In genomic region chr8:60890520-60890874, GRCm38 (mm10) we compare ENCODE assay signal across 8 mouse cellular contexts. TPM values are rescaled to one million over a fixed set of nuclear protein-coding genes. Genes with fewer than 3 reads are reported as not detected.
DNase-seq lines count a peak whose midpoint lies in the region; ATAC-seq and TF ChIP-seq lines count a peak whose summit lies in the region.

No protein-coding gene starts in this region.

- H3K4me3 ChIP-seq in erythroblast, embryonic 14.5 days (replicated peaks) = peak overlapping the region; percentile 88
- peak overlapping the region; percentile 96 for H3K4me3 ChIP-seq in spleen, adult 2 months (ENCODE audit: extremely low read depth, insufficient read depth, insufficient read length)
- peak overlapping the region; percentile 89 for H3K4me3 ChIP-seq in limb, embryonic 15.5 days
- H3K4me3 ChIP-seq in stomach, embryonic 16.5 days (replicated peaks; ENCODE audit: low read length) = peak overlapping the region; percentile 89

- WGBS in spleen, adult 2 months = under 1% methylated on average over 19 of the region's 23 CpGs
- under 1% methylated on average over 21 of the region's 23 CpGs for WGBS in limb, embryonic 15.5 days
- under 1% methylated on average over 23 of the region's 23 CpGs for WGBS in stomach, embryonic 16.5 days

- TF ChIP-seq CTCF in spleen, adult 2 months (IDR thresholded peaks at IDR 0.05; ENCODE audit: extremely low read depth, insufficient read depth, insufficient read length, insufficient replicate concordance) = no peak

- peaks cover 5% of the 10 kb centered on the region; the same call in 1 of the 2 replicates for H3K9me3 ChIP-seq in erythroblast, embryonic 14.5 days (ENCODE audit: control insufficient read depth, low read length)
- no peaks in the 10 kb centered on the region for H3K9me3 ChIP-seq in limb, embryonic 15.5 days
- H3K9me3 ChIP-seq in stomach, embryonic 16.5 days (replicated peaks; ENCODE audit: control insufficient read depth, low read length) = no peaks in the 10 kb centered on the region

- H3K27ac ChIP-seq in spleen, adult 2 months (ENCODE audit: insufficient read depth, low read length) = peak overlapping the region; percentile 36; the same call in 1 of the 2 replicates
- peak overlapping the region; percentile 72; the same call in 1 of the 2 replicates for H3K27ac ChIP-seq in limb, embryonic 15.5 days
- no peak overlapping the region for H3K27ac ChIP-seq in stomach, embryonic 16.5 days (ENCODE audit: low read length)

- peaks cover 43% of the 10 kb centered on the region for H3K36me3 ChIP-seq in erythroblast, embryonic 14.5 days (ENCODE audit: control insufficient read depth)
- peaks cover 3% of the 10 kb centered on the region for H3K36me3 ChIP-seq in spleen, adult 2 months (ENCODE audit: control insufficient read depth, insufficient read depth, low read length)
- H3K36me3 ChIP-seq in limb, embryonic 15.5 days = peaks cover 5% of the 10 kb centered on the region; the same call in 1 of the 2 replicates
- H3K36me3 ChIP-seq in stomach, embryonic 16.5 days (ENCODE audit: control insufficient read depth, insufficient read depth, low read length) = 0 out of 2 replicates have a peak, but pooled peaks cover 4% of the 10 kb centered on the region

- no peak for ATAC-seq in erythroblast, adult 5-6 weeks (replicated peaks; ENCODE audit: low FRiP score, poor library complexity, severe bottlenecking)
- ATAC-seq in limb, embryonic 15.5 days (ENCODE audit: insufficient number of reproducible peaks, low FRiP score, low TSS enrichment, low read depth) = no peak
- ATAC-seq in stomach, embryonic 16.5 days (ENCODE audit: insufficient read depth, low FRiP score) = no peak

- H3K27me3 ChIP-seq in erythroblast, embryonic 14.5 days (ENCODE audit: control insufficient read depth) = no peaks in the 10 kb centered on the region
- no peaks in the 10 kb centered on the region for H3K27me3 ChIP-seq in spleen, adult 2 months (ENCODE audit: control insufficient read depth, insufficient read depth, low read length)
- no peaks in the 10 kb centered on the region for H3K27me3 ChIP-seq in limb, embryonic 15.5 days
- H3K27me3 ChIP-seq in stomach, embryonic 16.5 days (ENCODE audit: control insufficient read depth, insufficient read depth, low read length) = no peaks in the 10 kb centered on the region

- peak overlapping the region; percentile 66 for H3K4me2 ChIP-seq in limb, embryonic 15.5 days
- peak overlapping the region; percentile 90 for H3K4me2 ChIP-seq in stomach, embryonic 16.5 days (ENCODE audit: low read depth, low read length)

- no peak for TF ChIP-seq POLR2A in spleen, adult 2 months (IDR thresholded peaks at IDR 0.05; ENCODE audit: low read depth, low read length)

- H3K9ac ChIP-seq in limb, embryonic 15.5 days = peak overlapping the region; percentile 74
- H3K9ac ChIP-seq in stomach, embryonic 16.5 days (ENCODE audit: low read length) = peak overlapping the region; percentile 88

- peaks cover 50% of the 10 kb centered on the region for H3K4me1 ChIP-seq in erythroblast, embryonic 14.5 days (ENCODE audit: control insufficient read depth)
- peaks cover 11% of the 10 kb centered on the region; the same call in 1 of the 2 replicates for H3K4me1 ChIP-seq in spleen, adult 2 months (ENCODE audit: control insufficient read depth, insufficient read depth, insufficient read length)
- peaks cover 19% of the 10 kb centered on the region for H3K4me1 ChIP-seq in limb, embryonic 15.5 days
- peaks cover 14% of the 10 kb centered on the region for H3K4me1 ChIP-seq in stomach, embryonic 16.5 days (ENCODE audit: control insufficient read depth, insufficient read depth, low read length)

- no peak for DNase-seq in spleen, adult 2 months (ENCODE audit: low read depth in 1 of 2, low spot score in 2 of 2)
- DNase-seq in spleen, postnatal 4 days (ENCODE audit: low spot score in 2 of 2) = no peak
- no peak for DNase-seq in frontal cortex, adult 2 months (ENCODE audit: extremely low spot score in 1 of 2, low spot score in 1 of 2)
- DNase-seq in left cerebral cortex, adult 9 months (ENCODE audit: low spot score in 2 of 2) = no peak

RNA-seq across cellular contexts. Expression of gene Hpf1, which starts 0.3 kb away (rescaled TPM):
- 0.84 and 1.7 TPM in 2 replicates for polyA plus RNA-seq in erythroblast, embryonic 14.5 days (2012)
- 29.8 and 56.4 TPM in 2 replicates for total RNA-seq in erythroblast, adult 5-6 weeks (2015; ENCODE audit: low replicate concordance)
- total RNA-seq in erythroblast, adult 5-6 weeks (2017; ENCODE audit: low replicate concordance) = 30.4 and 35.1 TPM in 2 replicates
- polyA plus RNA-seq in spleen, adult 2 months (2012; rRNA removed) = 3.2 and 4.1 TPM in 2 replicates
- polyA plus RNA-seq in limb, embryonic 15.5 days (2015; fragmentation: Nextera tagmentation; extraction: Ambion mirVana) = 92.5 and 95.6 TPM in 2 replicates
- polyA plus RNA-seq in stomach, embryonic 16.5 days (2015; fragmentation: Nextera tagmentation; extraction: Ambion mirVana) = 73.9 and 93.6 TPM in 2 replicates
- polyA plus RNA-seq in frontal cortex, adult 2 months (2012; rRNA removed) = 58.2 and 64.8 TPM in 2 replicates

Comparison
In these comparisons a context has a peak if more than half of its experiments do, and no peak if none do; other contexts are left out.
1. RNA of gene Hpf1, which starts 0.3 kb away (polyA plus RNA-seq): 92.5 to 95.6 TPM in limb, embryonic 15.5 days, 73.9 to 93.6 TPM in stomach, embryonic 16.5 days and 58.2 to 64.8 TPM in frontal cortex, adult 2 months; 3.2 to 4.1 TPM in spleen, adult 2 months and 0.84 to 1.7 TPM in erythroblast, embryonic 14.5 days; every median in the first group is over 10 times any median in the second.
2. Peak in every context shown above with its lines, with median percentiles within 50 percentile points of each other: H3K4me3 ChIP-seq.